Mouse (Mus musculus): ENCODE results near the gene Hes5. TPM values are rescaled to one million over a fixed set of nuclear protein-coding genes. Genes with fewer than 3 reads are reported as not detected.
A peak's percentile ranks its signal among the peaks of the same experiment; 100 is the strongest.

The Hes5 gene
- polyA plus RNA-seq, 1 experiment from 2014 or later = 5.8 TPM

DNA sequence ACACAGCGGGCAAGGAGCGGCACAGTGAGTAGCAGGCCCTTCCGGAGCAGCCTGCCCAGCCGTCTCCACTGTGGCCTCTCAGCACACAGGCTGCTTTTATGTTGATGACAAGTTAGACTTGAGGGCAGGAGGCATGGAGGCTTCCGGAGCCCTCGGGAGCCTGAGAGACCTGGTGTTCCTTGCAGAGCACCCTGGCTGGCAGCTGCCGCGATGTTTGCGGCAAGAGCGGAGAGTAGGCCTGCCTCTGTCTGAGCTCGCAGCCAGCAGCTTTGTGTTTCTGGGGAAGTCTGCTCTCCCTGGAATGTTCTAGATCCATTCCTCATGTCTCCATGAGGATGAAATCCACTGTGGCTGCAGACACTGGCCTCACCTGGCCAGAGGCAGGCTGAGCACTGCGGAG lies 11.8 kb downstream of the Hes5 start:
- H3K4me3 ChIP-seq (replicated peaks; ENCODE audit: low read depth, low read length) = no peak overlapping the region
- no peaks in the 10 kb centered on the region for H3K9me3 ChIP-seq (replicated peaks; ENCODE audit: low read length)
- no peaks in the 10 kb centered on the region for H3K27me3 ChIP-seq (ENCODE audit: insufficient read depth, low read length)
- no peak overlapping the region for H3K4me2 ChIP-seq (ENCODE audit: low read length)
- no peak for DNase-seq (ENCODE audit: low spot score)
- TF ChIP-seq CTCF (IDR thresholded peaks at IDR 0.05; ENCODE audit: low read depth) = no peak
- no peak overlapping the region for H3K9ac ChIP-seq (ENCODE audit: low read depth, low read length)
- peaks cover 83% of the 10 kb centered on the region for H3K36me3 ChIP-seq (ENCODE audit: insufficient read depth, low read length)
- H3K27ac ChIP-seq = no peak overlapping the region
- WGBS = 96% methylated on average over 12 of the region's 12 CpGs
- no peak for ATAC-seq (replicated peaks; ENCODE audit: low FRiP score, low read depth)
- no peaks in the 10 kb centered on the region for H3K4me1 ChIP-seq (replicated peaks; ENCODE audit: insufficient read depth, low read length)

DNA sequence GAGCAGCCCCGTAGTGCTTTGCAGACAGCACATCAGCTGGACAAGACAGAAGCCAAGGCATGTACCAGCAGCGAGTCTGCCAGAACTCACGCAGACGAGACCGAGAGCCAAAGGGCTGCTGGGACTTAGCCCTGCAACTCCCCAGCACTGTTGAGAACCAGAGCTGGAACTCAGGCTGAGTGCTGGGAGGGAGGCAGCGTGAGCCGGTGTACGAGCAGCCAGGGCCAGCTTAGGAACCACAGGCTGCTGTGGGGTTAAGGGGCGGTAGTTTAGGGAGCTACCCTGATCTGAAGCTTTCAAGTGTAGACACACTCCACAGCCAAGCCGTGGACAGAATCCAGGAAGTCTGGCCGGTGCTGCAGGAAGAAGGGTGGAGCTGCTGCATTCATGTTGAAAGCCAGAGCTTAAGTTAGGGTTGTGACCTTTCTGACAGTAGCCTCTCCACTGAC lies 13.5 kb downstream of the Hes5 start:
- no peak for ATAC-seq (replicated peaks; ENCODE audit: low FRiP score, low read depth)
- WGBS = 75% methylated on average over 11 of the region's 11 CpGs

GRCm38 (mm10) chr4:154980110-154980509 lies 19.4 kb downstream of the Hes5 start:
- Histone ChIP-seq H3K4me2 (ENCODE audit: low read length) (no peak overlapping the region), H3K36me3 (ENCODE audit: insufficient read depth, low read length) (peaks cover 60% of the 10 kb centered on the region), H3K9ac (ENCODE audit: low read depth, low read length) (no peak overlapping the region), H3K4me1 (replicated peaks; ENCODE audit: insufficient read depth, low read length) (no peaks in the 10 kb centered on the region), H3K27me3 (ENCODE audit: insufficient read depth, low read length) (no peaks in the 10 kb centered on the region), H3K4me3 (replicated peaks; ENCODE audit: low read depth, low read length) (no peak overlapping the region), H3K9me3 (replicated peaks; ENCODE audit: low read length) (no peaks in the 10 kb centered on the region), H3K27ac (no peak overlapping the region)
- TF ChIP-seq CTCF (IDR thresholded peaks at IDR 0.05; ENCODE audit: low read depth) = peak; percentile 55; the same call in 1 of the 2 replicates
- no peak for DNase-seq (ENCODE audit: low spot score)
- no peak for ATAC-seq (replicated peaks; ENCODE audit: low FRiP score, low read depth)
- 91% methylated on average over 4 of the region's 4 CpGs for WGBS

More for the DNA sequence above, 13.5 kb downstream of the Hes5 start:
- no peak for TF ChIP-seq CTCF (IDR thresholded peaks at IDR 0.05; ENCODE audit: low read depth)
- no peak overlapping the region for H3K4me2 ChIP-seq (ENCODE audit: low read length)
- no peaks in the 10 kb centered on the region for H3K4me1 ChIP-seq (replicated peaks; ENCODE audit: insufficient read depth, low read length)
- peaks cover 98% of the 10 kb centered on the region for H3K36me3 ChIP-seq (ENCODE audit: insufficient read depth, low read length)
- H3K27ac ChIP-seq = no peak overlapping the region
- H3K9me3 ChIP-seq (replicated peaks; ENCODE audit: low read length) = no peaks in the 10 kb centered on the region
- H3K9ac ChIP-seq (ENCODE audit: low read depth, low read length) = no peak overlapping the region
- no peak for DNase-seq (ENCODE audit: low spot score)
- H3K4me3 ChIP-seq (replicated peaks; ENCODE audit: low read depth, low read length) = no peak overlapping the region
- H3K27me3 ChIP-seq (ENCODE audit: insufficient read depth, low read length) = no peaks in the 10 kb centered on the region

- Histone ChIP-seq H3K27me3 (ENCODE audit: insufficient read depth, low read length) (no peaks in the 10 kb centered on the region), H3K36me3 (ENCODE audit: insufficient read depth, low read length) (peaks cover 52% of the 10 kb centered on the region), H3K4me3 (replicated peaks; ENCODE audit: low read depth, low read length) (no peak overlapping the region), H3K4me2 (ENCODE audit: low read length) (no peak overlapping the region), H3K4me1 (replicated peaks; ENCODE audit: insufficient read depth, low read length) (peaks cover 4% of the 10 kb centered on the region; the same call in 1 of the 2 replicates), H3K27ac (no peak overlapping the region), H3K9me3 (replicated peaks; ENCODE audit: low read length) (no peaks in the 10 kb centered on the region), H3K9ac (ENCODE audit: low read depth, low read length) (no peak overlapping the region)
- no peak for DNase-seq (ENCODE audit: low spot score)
- no peak for TF ChIP-seq CTCF (IDR thresholded peaks at IDR 0.05; ENCODE audit: low read depth)
- ATAC-seq (replicated peaks; ENCODE audit: low FRiP score, low read depth) = no peak
- WGBS = 88% methylated on average over 6 of the region's 6 CpGs
These were observed 20.4 kb downstream of the Hes5 start for GRCm38 (mm10) chr4:154981076-154981475.

- peak; percentile 47 for ATAC-seq (replicated peaks; ENCODE audit: low FRiP score, low read depth)
- H3K27ac ChIP-seq = no peak overlapping the region
- no peaks in the 10 kb centered on the region for H3K27me3 ChIP-seq (ENCODE audit: insufficient read depth, low read length)
- H3K4me3 ChIP-seq (replicated peaks; ENCODE audit: low read depth, low read length) = no peak overlapping the region
- WGBS = 41% methylated on average over 7 of the region's 7 CpGs
- peak; percentile 83 for DNase-seq (ENCODE audit: low spot score)
- H3K9me3 ChIP-seq (replicated peaks; ENCODE audit: low read length) = no peaks in the 10 kb centered on the region
- peaks cover 6% of the 10 kb centered on the region; the same call in 1 of the 2 replicates for H3K4me1 ChIP-seq (replicated peaks; ENCODE audit: insufficient read depth, low read length)
- peak; percentile 82 for TF ChIP-seq CTCF (IDR thresholded peaks at IDR 0.05; ENCODE audit: low read depth)
- H3K36me3 ChIP-seq (ENCODE audit: insufficient read depth, low read length) = peaks cover 47% of the 10 kb centered on the region
- no peak overlapping the region for H3K9ac ChIP-seq (ENCODE audit: low read depth, low read length)
- H3K4me2 ChIP-seq (ENCODE audit: low read length) = no peak overlapping the region
These were observed 20.8 kb downstream of the Hes5 start for GRCm38 (mm10) chr4:154981530-154981929.

GRCm38 (mm10) chr4:154982247-154983120 lies 21.8 kb downstream of the Hes5 start:
- Histone ChIP-seq H3K4me3 (replicated peaks; ENCODE audit: low read depth, low read length) (no peak overlapping the region), H3K4me2 (ENCODE audit: low read length) (no peak overlapping the region), H3K27ac (no peak overlapping the region), H3K27me3 (ENCODE audit: insufficient read depth, low read length) (no peaks in the 10 kb centered on the region), H3K4me1 (replicated peaks; ENCODE audit: insufficient read depth, low read length) (peaks cover 6% of the 10 kb centered on the region; the same call in 1 of the 2 replicates), H3K36me3 (ENCODE audit: insufficient read depth, low read length) (peaks cover 38% of the 10 kb centered on the region), H3K9me3 (replicated peaks; ENCODE audit: low read length) (no peaks in the 10 kb centered on the region), H3K9ac (ENCODE audit: low read depth, low read length) (no peak overlapping the region)
- no peak for TF ChIP-seq CTCF (IDR thresholded peaks at IDR 0.05; ENCODE audit: low read depth)
- ATAC-seq (replicated peaks; ENCODE audit: low FRiP score, low read depth) (no peak), DNase-seq (ENCODE audit: low spot score) (no peak)
- 73% methylated on average over 18 of the region's 19 CpGs for WGBS
